Mouse (Mus musculus) left cerebral cortex, adult 11 months (tissue): Measurements from ENCODE around the gene Sele.

Experiments used
- DNase-seq: peaks from one replicate; pipeline ENCODE4 v3.0.0; 2022; ENCODE audit warnings: low spot score

Sele gene

DNA sequence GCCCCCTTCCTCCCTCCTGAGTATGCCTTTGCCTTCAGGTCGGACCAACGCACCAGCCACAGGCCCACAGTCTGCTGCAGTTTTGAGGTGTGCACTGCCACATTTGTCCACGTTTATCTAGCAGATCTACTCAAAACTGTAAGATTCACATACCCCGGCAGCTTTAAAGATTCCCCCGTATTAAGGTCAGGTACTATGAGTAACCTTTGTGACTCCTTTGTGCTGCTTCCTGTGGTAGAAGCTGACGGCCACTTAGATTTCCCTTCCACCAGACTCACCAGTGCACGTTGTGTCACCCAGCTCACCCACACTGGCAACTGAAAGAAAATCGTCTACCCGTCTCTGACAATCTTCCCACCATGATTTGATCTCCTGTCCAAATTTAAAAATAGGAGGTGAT lies 25.1 kb downstream of the Sele start:
- DNase-seq = no peak

DNA sequence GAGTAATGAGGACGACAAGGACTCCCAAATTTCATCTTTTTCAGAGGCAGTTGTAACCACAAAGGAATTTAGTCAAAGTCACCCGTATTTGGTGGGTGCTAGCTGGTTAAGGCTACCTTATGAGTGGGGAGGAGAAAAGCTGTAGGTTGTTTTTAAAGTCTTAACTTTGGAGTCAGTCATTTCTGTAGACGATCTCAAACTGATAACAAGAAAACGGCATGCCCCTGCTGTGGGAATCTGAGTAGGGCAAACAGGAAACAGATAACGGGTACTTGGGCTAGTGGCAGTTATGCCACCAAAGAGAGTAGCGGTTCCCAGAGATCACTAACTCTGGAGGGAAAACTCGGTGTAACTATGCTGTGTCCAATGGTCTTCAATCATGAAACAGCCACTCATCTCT lies 25.8 kb downstream of the Sele start:
- no peak for DNase-seq

DNA sequence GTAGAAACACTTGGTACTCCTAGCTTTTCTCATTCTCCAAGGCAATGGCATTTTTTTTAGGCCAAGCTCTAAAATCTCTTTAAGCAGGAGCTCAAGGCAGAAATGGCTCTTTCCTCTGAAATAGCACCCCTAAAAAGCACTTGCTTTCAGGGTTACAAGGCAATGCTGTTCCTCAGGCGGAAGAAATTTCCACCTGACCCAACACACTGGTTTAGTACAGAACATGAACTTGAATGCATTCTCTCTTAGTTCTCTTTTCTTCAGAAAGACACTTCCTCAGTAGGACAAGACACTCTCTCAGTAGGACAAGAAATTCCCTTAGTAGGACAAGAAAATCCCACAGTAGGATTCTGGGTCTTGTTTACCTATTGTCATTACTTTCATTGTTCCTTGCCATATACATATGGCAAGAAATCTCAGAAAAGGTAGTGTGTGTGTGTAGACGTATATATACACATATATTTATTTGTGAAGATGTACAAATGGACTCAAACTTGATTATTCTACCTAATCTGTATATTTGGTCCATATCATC lies 26.6 kb downstream of the Sele start:
- DNase-seq = no peak

DNA sequence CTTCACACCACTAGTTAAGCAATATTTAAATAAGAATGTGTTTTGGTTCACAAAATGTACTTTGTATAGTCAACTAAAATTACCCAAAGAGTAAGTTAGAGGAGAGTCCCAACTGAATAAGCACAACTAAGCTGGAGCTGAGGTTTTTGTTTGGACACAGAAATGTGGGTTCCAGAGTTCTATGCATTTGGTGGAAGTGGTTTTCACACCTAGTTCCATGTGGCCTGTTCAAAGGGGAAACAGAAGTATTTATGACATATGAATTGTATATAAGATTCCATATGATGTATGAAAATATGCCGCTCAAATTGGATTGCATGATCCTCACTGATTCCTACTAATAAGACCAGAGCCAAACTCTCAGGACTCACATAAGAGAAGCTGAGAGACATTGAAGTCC lies 27.4 kb downstream of the Sele start:
- no peak for DNase-seq

DNA sequence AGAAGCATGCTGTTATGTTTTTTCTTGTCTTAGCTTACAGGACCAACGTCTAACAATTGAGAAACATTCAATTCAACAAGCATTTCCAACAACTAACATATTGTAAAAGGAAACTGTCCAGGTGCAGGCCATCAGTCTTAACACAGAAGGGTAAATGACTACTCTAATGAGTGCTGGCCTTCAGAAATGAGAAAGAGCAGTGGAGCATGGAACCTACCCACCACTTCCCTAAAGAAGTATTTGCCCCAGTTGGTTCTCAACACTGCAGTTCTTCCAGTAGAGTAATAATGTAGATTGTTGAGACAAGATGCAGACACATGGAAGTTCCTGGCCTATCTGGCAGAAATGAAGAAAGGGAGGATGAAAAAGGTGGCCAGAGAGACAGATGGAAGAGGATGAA lies 28.4 kb downstream of the Sele start:
- DNase-seq = no peak

DNA sequence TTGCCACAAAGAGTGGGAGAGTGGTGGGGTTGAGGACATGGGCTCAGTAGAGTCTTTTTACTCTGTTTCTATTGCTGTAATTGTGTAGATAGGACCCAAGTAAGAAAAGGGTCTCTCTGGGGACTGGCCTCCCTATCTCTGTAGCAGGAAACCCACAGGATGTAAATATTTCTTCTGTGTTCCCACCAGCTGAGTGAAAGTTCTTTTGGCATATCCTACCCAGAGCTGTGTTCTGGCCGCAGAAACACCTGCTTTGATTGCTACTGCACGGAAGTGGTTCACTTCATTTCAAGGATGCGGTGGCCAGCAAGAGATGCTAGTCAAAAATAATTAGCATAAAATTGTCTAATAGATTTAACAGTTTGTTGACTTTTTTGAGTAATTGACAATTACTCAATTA lies 29.0 kb downstream of the Sele start:
- DNase-seq = no peak

DNA sequence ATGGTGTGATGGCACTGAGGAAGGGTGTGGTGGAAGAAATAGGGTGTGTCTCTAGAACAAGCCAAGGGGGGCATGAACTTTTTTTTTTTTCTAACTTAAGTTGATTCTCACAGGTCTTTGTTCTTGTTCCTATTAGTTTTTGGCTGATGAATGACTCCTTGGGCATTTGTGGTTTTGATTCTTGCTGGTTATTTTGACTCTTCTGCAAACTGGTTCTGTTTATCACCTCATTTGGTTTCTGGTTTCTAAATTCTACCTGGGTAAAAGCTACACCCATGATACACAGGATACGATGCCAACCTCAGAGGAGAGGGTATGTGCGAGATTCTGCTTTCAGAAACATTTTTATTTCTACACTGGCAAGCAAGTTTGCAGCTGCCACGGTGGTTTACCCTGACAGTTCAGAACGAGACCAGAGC lies 30.3 kb downstream of the Sele start:
- no peak for DNase-seq

DNA sequence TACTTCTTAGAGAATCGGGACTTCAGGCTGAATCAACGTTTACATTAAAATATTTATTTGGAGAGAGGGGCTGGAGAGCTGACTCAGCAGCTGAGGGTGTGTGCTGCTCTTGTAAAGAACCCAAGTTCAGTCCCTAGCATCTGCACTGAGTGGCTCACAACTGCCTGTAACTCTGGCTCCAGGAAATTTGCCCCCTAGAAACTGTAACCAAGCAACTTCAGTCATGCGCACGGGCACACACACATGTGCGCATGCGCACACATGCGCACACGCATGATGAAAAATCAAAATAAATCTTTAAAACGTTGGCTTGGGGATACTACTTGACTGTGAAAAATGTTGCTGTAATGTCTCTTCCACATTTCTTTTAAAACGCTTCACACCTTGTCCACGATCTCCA lies 31.1 kb downstream of the Sele start:
- DNase-seq = no peak

DNA sequence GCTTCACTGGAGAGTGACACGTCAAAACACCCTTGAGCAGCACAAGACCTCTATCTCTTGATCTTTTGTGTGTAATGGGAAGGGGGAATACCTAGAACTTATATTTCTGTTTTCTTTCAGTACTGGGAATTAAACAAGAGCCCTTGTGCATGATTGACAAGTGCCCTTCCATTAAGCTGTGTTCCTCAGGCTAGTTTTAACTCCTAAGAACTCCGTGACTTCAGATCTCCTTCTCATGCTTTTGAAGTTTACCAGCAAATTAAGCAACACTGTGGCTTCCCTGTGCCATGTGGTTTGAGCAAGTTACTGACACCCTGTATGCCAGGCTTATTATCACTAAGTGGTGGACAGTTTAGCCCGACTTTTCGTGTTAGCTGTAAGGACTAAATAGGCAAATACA lies 35.0 kb downstream of the Sele start:
- DNase-seq = no peak

DNA sequence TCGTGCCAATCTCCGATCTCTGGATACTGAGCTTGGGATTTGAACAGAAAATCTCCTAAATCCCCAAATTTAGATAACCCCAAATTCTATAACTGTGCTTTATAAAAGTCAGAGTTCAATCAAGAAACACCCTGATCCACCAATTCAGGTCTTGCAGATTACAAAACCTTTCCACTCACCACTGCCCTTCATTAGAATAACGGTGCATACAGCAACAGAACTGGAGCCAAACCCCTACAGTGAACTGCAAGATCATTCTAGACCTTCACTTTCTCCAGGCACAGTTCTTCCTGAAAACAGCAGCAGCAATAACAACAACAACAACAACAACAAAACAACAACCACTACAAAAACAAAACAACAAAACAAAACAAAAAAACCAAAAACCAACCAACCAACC lies 38.8 kb downstream of the Sele start:
- no peak for DNase-seq

DNA sequence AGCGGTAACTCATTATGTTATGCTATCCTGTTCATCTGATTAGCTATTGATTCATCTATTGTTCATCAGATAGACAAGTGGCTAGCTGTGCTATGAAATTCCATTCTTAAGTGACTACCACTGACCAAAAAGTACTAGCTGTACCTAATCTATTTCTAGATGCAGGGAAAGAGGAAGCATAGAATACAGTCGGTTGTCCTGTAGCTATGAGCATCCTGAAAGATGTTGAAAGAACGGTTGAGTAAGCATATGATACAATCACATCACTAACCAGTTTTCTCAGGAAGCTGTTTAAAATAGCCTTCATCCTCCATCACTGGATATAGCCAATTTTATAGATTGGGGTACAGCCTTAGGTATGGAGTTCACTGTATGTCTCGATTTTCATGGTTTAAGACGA lies 39.8 kb downstream of the Sele start:
- DNase-seq = no peak

DNA sequence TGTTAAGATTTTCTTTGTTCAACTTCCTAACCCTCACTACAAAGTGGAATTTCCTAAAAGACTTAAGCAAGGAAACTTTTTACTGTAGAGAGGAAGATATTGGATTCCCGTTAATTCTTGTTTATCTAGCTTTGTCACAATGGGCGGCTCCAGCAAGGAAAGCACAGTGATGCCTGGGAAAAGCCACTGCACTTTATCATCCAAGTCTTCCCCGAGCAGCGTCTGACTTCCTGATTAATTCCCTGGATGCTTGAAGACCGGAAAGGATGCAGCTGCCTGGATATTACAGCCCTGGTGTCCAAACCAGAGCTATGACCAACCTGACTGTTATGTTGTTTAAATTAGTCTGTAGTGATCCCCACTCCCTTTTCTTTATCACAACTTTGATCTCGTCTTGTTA lies 48.7 kb downstream of the Sele start:
- DNase-seq = no peak

DNA sequence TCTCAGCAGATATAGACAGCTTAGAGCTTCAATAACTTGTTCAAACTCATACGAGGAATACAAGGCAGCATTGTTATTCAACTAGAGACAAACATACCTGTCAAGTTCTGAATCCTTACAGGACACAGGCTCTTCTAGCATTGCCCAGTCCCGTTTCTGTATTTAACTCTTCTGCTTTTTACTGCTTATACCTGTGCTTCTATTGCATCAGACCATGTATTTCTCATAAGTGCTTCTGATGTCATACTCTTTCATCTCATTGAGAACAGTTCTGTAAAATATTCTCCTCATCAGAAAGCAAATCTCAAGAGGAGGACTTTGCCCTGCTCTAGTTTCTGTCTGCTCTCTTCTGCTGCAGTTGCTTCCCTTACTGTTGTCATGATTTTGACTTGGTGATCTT lies 49.9 kb downstream of the Sele start:
- no peak for DNase-seq

DNA sequence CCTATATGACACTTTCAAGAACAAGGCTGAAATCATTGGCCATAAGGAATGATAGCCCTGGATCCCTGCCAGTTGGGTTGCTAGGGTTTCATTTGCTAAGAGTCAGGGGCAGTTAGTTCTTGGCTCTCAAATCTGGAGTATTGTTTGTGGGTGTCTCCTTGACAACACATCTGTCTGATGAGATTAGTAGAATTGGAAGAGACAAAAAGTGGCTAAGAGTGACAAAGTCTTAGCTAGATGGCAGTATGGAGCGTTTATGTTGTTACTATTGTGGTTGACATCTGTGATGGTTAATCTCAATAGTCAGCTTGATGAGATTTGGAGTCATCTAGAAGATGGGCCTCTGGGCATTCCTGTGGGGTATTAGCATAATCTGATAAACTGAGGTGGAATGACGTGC lies 50.3 kb downstream of the Sele start:
- DNase-seq = no peak
